Mouse (Mus musculus) MN1 (cell line): ENCODE measurements around the gene Ghr.

Experiments
- DNase-seq: peaks from one replicate; pipeline ENCODE4 v3.0.0-alpha.2; 2016; ENCODE audit warnings: low spot score

The Ghr gene

DNA sequence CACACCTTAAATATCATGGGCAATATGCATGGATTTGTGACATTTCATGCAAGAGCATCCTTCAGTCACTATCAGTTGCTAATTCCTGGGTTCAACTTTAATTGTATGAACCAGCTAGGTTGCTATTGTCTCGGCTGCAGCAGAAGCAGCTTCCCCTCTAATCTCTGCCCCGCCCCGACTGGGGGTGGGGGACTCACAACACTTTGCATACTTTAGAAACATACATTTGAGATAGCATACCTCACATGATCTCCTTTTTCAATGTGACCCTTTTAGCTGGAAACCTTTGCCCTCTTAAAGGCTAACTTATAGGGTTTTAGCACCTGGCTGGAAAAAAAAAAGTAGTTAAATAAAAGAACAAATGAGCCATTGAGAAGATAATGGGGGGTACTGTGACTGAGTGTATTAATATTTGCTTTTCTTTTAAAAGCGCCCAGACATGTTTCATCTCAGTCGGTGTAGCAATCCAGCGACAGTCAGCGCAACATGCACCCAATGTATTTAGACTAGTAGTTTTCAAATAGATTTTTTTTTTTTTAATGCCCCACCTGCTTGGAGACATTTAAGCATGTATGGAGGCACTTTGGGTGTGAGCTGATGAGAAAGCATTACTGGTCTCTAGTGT lies 137.9 kb downstream of the Ghr start:
- no peak for DNase-seq

DNA sequence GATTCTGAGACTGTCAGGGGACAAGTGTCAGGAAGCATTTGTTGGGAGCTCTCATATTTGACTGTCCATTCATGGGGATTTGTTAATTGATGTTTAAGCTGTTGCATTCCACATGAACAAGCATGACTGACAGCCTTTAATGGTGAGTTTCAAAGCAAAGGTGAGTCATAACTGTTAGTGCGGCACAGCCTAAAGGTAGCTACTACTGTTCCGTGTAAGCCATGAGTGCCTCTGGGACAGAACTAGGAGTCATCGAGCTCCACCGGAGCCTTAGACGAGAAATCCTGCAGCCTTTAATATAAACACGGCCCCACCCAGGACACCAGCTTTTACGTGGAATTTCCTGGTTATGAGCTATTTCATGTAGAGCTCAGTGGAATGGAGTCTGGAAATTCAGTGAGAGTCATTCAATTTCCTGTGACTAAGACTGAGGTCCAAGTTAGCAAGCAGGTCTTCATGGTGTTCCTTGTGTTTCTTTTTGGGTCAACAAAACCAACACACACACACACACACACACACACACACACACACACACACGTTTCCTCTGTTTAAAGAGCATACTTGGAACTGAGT lies 138.8 kb downstream of the Ghr start:
- no peak for DNase-seq

DNA sequence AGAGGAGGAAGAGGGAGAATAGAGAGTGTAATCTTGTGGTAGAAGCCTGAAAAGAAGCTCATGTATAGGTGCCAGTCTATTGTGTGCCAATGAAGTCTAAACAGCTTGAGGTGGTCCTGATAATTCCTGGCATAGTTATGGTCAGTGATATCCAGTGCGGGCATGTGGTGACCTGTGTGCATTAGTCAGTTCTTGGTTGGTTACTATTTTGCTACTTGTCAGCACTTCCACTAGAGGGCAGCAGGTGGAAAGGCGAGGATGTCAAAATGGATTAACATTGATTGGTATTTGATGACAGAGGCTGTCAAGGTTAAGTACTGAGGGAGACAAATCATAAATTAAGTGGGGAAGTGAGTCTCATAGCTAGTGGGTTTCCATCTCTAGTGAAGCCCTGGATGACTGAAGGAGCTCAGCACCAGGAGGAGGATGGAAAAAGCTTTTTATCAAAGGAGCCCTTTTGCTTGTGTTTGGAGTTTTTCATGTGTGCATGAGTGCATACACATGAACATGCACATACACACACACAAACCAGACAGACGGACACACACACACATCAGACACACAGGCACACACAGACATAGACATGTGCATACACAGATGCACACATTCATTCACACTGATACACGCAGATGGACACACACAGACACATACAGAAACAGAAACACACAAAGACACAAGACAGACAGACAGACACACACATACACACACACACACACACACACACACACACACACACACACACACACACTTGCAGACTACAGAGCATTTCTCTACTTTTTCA lies 141.6 kb downstream of the Ghr start:
- no peak for DNase-seq

DNA sequence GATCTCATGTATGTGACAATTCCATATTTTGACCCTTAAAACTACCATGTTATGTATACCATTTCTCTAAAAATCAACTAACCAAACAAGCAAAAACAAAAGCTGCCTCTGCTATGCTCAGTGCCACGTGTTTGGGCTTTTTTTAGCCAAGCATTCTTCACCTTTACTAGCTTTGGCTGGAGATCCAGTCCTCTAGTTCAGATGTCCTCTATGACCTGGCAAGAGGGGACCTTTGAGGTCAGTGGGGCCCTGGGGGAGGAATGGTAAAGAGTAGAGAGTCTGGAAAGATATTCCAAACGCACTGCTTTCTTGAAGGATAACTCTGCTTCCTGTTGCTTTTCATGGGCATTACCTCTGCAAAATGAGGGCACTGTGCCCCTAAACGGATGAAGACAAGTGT lies 145.9 kb downstream of the Ghr start:
- DNase-seq, result no peak

DNA sequence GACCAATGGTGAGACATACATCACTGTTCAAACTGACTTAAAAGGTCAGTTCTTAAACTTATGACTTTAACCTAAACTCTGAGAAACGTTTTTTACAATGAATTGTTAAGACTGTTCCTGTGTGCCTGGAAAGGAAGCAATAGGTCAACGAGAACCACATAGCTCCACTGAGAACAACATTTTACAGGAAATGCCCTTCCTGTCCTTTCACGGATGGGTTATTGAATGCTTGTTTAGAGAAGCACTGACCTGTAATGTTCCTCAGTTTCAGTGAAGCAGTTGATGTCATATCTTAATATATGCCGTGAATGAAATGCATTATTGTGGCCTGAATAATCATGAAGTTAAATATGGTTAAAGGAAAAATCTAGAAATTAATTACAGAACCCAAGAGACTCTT lies 147.7 kb downstream of the Ghr start:
- no peak for DNase-seq

DNA sequence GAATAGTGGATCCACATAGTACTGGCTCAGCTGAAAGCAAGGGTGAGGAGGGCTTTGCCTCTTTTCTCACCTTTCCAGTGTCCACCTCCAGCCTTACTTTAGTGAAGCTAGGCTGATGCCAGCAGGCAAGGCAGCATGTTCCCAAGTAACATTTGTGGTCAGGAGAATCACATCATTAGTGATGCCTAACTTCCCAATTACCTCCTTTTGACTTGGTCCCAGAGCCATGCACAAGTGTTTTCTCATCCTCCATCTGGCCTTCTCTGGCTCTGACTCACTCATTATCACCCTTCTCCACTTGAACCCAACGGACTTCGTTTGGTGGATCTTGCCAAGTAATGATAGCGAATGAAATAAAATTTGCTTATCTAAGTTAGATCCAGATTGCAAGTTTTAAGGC lies 148.8 kb downstream of the Ghr start:
- DNase-seq, result no peak

DNA sequence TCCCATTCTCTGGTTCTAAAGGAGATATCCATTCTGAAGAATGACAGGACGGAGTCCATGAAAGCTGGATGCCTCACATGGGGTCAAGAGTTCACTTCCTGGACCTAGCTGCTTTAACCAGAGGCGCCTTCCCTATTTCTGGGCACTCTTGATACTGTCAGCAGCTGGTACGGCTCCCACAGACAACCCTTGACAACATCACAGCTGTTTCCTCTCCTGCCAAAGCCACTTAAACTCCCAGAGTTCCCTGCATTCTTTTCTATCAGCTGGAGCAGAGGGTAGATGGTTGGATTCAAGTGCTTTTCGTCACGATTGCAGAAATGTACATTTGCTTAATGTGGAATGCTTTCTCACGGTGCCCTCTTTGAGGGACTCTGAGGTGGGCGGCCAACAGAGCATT lies 150.0 kb downstream of the Ghr start:
- no peak for DNase-seq

DNA sequence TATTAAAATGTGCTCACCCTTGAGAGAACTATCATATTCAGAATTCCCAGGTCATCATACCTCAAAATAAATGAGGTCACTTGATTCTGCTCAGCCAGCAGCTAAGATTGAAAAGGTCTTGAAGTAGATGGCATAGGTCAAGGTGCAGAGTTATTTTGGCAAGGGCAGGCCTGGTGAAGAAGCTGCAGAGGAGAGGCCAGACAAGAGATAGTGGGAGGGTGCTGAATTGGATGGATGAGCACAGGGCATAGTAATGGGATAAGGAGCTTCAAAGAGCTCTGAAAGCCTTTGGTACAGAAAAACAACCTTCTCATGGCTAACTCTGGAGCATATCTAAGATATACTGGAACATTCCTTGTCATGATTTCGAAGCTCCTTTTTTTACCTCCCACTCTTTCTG lies 150.5 kb downstream of the Ghr start:
- no peak for DNase-seq

DNA sequence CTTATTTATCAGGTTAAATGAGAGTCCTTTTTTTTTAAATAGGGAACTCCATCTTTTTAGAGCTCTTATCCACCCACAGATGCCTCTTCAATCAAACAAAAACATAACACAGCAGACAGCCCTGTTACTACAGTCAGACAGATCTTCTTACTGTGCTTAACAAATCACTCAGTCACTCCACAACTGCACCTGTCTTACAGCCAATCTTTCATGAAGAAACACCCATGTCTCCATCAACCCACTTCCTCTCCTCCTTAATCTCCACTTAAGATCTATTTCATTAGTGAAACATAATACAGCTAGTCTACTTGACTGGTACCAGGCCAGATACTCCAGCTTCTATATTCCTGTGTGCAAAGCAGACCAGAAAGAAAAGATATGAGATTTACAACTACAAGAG lies 153.9 kb downstream of the Ghr start:
- no peak for DNase-seq

DNA sequence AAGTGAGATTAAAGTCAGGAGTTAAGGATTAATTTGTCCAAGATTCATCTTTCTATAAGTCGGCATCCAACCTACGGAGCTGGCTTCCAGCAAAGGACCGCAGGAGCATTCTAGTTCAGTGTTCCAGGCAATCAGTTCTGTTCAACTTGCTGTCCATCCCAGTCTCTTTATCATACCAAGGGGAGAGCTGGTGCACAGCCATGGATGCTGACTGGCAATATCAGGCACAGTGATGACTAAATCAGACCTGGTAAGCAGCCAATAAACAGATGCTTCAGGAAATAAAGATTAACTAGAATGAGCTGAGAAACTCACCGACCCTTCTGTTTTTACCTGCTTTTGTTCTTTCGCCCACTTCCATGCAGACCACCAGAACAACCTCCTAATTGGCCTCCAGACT lies 154.3 kb downstream of the Ghr start:
- DNase-seq, result no peak

DNA sequence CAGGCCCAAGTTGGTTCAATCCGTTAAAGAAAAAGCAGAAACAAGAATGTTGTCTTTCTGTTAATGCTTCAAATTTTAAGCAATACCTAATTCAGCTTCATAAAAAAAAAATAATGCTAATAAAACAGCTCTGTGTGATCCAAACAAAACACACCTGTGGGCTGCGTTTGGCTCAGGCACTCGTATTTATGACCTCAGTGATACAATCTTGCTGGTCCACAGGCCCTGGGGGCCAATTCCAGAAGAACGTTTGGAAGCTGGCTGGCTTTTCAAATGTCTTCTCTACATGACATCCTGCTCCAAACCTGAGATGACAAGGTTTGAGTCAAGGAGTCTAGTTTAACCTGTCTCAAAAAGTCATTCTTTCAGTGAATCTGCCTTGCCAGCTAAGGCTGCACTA lies 156.9 kb downstream of the Ghr start:
- DNase-seq, result no peak

DNA sequence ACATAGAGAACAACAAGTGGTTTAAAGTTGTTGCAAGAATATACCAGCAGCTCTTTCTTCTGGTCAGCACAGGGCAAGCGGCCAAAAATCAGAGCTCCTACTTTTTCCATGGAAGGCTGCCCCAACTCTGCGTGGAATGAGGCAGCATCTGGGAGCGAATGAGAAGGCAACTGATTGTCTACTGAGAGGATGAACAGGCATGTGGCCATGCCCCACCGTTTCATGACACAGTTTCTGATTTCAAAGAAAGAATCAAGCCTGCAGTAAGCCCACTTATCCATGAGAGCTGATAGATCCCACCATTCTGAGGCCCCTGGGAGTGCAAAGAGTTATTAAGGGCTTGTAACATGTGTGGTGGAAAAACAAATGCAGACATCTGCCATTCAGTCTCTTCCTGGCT lies 160.1 kb downstream of the Ghr start:
- no peak for DNase-seq

DNA sequence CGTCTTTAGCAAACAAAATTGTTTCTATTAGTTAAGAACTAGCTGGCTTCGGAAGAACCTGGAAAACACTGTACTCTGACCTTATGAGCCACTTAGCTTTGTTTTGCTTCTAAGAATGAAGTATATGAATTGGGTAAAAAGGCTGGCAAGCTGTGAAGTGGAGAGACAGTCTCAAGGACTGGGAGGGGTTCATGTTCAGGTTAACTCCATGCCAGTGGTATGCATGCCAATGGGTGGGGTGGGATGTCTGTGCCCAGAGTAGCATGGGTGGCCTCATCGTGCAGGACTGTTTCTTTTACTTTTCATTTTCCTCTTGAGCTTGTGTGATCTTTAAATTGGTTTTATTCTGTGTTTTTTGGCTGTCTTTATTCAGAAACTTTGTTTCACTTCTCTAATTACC lies 165.6 kb downstream of the Ghr start:
- no peak for DNase-seq

DNA sequence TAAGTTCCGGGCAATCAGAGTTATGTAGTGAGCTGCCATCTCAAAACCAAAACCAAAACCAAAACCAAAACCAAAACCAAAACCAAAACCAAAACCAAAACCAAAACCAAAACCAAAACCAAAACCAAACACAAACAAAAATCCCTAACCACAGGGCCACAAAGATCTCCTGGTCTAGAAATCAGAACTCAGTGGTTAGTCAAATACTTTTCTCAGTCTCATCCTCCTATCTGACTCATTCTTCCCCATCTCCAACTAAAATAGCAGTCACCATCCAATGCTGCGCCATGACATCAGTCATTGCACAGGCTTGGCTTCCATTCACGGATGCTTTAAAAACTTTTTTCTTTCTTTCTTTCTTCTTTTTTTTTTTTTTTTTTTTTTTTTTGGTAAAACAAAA lies 170.2 kb downstream of the Ghr start:
- no peak for DNase-seq

DNA sequence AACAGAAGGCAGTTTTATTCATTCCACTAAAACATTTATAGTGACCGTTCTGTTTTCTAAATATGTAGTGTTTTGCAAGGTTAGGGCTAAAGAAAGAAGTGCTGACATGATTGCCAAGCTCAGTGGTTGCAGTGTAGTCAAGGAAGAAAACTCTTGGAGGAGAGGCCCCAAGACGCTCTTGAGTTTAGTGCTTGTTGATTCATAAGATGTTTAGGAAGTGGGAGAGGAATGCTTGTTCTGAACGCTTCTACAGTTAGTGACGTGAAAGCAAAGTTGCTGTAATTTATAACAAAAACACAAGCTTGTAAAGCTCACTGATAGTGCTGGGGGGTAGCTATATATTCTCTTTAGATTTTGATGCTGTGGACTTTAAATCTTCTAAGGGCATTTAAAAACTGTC lies 174.8 kb downstream of the Ghr start:
- no peak for DNase-seq

DNA sequence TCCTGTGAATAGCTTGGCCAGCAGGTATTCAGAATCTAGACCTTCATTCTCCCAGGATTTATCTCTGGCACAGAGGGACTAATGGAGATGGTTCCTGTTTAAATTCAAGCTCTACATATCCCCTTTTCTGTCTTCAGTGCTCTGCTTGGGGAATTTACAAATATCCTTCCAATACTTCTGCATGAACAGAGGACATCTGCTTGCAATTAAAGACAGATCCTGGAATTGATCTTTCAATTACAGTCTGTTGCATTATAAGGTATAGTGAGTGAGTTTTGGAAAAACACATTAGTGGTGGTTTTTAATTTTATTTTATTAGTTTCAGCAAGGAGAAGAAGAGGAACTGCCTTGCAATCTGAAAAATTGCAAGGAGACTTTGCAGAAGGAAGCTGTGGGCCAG lies 184.1 kb downstream of the Ghr start:
- DNase-seq, result no peak

DNA sequence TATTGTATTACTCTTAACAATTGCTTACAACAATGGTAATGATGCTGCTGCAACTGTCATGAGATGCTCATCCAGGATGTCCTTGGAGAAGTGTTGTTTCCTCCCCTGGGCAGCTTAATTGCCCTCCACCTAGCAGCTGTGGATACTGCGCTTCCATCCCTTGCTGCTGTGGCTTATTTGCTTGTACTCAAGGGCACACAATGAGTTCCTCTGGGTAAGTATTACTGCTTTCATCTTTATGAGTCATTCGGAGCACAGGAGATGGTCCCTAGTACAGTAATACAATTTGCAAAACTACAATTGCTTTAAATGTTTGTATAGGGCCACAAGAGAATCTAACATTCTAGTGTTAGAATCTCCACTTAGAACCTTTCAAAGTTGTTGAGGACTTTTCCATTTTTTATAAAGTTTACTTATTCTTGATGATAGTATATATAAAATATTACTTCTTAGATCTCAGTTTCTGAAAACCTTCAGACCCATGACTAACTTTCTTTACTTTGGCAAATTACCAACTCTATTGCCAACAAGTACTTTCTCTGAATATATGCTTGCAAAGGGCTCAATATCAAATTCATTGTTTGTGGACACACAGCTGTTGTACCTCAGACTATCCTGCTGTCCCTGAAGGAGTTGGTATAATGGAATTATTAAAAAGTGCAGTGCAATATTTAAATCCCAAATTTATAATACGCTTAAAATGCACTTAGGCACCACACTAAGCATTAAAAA lies 185.8 kb downstream of the Ghr start:
- DNase-seq, result no peak

DNA sequence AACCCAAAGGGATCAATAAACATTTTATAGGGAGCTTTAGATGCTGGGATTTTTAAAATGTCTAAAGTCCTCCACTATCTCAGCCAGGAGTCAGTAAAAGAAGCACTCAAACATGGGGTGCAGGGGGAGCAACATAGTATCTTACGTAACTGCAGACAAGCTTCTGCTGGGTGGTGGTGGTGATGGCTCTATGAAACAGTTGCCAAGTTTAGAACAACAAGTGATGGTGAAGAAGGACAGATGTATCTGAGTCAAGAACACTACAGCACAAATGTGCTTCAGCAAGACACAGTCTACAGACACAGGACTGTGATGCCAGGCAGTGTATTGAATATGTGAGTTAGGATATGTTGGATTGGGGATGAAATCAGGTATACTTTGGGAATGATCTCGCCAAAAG lies 187.1 kb downstream of the Ghr start:
- no peak for DNase-seq

DNA sequence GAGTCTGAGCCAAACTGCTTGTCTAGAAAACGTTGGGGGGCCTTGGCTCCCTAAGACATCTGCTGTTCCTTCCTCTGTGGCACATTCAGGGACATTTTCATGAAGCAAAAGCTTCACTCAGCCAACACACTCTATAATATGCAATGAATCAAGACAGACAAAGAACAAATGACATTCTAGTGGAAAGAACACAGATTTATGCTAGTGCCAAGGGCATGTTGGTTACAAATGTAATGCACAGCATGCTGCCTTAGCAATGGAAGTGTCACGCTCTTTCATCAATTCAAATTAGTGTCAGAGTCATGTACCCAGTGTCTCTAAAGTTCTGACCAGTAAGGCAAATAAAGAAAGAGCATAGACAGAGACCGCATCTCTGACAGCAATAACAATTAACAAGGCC lies 187.6 kb downstream of the Ghr start:
- DNase-seq, result no peak

DNA sequence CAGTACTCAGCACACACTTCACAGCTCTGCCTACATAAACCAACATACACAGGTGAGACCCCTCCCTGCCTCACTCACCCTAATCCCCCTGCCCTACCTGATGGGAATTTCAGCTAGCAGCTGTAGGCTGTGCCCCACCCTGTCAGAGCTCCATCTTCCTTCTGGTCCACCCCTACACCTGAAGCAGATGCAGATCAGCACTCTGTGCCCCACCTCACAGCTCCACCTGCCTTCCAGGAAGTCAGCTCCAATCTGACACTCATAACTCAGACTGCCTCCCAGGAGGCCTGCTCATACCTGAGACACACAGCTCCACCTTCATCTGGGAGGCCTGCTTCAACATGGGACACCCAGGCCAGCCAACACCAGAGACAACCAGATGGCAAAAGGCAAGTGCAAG lies 192.6 kb downstream of the Ghr start:
- DNase-seq, result no peak

DNA sequence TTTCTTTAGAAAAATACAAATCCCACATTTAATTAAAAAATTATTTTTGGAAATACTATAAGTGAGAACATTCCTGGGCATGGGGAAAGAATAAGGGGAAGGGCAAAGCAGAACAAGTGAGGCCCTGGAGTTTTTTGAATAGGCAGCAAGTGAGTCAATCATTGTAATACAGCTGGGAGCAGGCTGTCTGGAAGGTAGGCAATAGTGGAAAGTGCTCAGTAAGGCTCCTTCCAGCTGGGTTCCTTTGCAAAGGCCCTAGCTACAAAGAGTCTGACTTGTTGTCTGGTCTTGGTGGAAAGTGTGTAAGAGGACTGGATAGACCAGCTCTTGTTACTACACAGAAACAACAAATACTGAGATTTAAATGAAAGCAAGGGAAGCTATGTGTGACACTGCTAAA lies 194.3 kb downstream of the Ghr start:
- DNase-seq, result no peak

DNA sequence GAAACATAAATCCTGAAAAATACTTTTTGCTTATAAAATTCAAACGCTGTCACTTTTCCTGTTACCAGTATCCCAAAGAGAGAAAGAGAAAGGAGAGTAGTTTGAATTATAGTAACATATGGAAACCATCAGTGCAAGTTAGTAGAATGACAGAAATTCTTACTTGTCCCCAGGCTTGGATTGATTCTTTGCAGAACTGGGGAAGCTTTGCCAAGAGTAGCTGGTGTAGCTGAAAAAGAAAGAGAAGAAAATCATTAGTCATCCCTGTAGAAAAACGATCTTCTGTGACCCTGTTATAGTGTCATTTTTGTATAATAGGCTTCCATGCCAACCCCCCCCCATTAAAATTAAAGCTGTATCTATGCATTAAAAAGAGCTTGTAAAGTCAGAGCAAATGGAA lies 194.8 kb downstream of the Ghr start:
- DNase-seq, result no peak

DNA sequence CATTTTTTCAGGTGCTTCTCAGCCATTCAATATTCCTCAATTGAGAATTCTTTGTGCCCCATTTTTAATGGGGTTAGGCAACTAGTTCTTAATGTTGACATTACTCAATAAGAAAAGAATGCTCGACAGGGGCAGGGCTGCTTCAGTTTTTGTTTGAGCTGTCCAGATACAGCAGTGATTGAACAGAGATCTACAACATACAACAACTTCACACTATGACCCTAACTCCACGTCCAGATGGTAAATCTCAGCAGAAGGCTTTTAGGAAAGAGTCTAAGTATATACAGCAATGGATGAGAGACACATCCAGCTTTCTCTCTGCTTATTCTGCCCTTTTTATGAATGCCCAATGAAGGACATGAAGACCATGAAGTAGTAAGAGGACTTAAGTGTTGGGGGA lies 199.5 kb downstream of the Ghr start:
- DNase-seq, result no peak
